Mouse (Mus musculus) right cerebral cortex, postnatal 14 days (tissue): Measurements from ENCODE around the gene Mrpl2.

Experiments
- DNase-seq: peaks from one replicate; pipeline ENCODE4 v3.0.0; 2022

Gene Mrpl2

GRCm38 (mm10) chr17:46673850-46674529 lies 28.0 kb downstream of the Mrpl2 start, which contains the start of gene Rrp36:
Rrp36 (minus strand) TSS chr17:46674352.
- peak; percentile 88 for DNase-seq

- DNase-seq: no peak
Observed at GRCm38 (mm10) chr17:46674530-46675283, 28.7 kb downstream of the Mrpl2 start.

- DNase-seq: no peak
Observed at GRCm38 (mm10) chr17:46678416-46678815, 32.4 kb downstream of the Mrpl2 start, which contains the start of gene Mea1. Mea1 (plus strand) TSS chr17:46678793.

GRCm38 (mm10) chr17:46678911-46679310 lies 32.9 kb downstream of the Mrpl2 start:
- DNase-seq: no peak

GRCm38 (mm10) chr17:46679843-46680759 lies 34.1 kb downstream of the Mrpl2 start:
- DNase-seq: peak; percentile 69

- peak; percentile 99 for DNase-seq
Observed at GRCm38 (mm10) chr17:46680760-46681373, 34.8 kb downstream of the Mrpl2 start, which contains the start of gene Klhdc3. Klhdc3 (minus strand) TSS chr17:46680914.

- DNase-seq: no peak
Observed at GRCm38 (mm10) chr17:46681466-46682118, 35.6 kb downstream of the Mrpl2 start.

- DNase-seq: no peak
Observed at GRCm38 (mm10) chr17:46682654-46683389, 36.8 kb downstream of the Mrpl2 start.

GRCm38 (mm10) chr17:46685913-46686312 lies 39.9 kb downstream of the Mrpl2 start:
- DNase-seq: no peak

- DNase-seq: no peak
Observed at GRCm38 (mm10) chr17:46690665-46691064, 44.6 kb downstream of the Mrpl2 start.

GRCm38 (mm10) chr17:46691390-46691789 lies 45.4 kb downstream of the Mrpl2 start:
- DNase-seq: no peak

GRCm38 (mm10) chr17:46694517-46695063 lies 48.6 kb downstream of the Mrpl2 start:
- no peak for DNase-seq

- DNase-seq: no peak
Observed at GRCm38 (mm10) chr17:46698515-46698914, 52.5 kb downstream of the Mrpl2 start.

GRCm38 (mm10) chr17:46699245-46699644 lies 53.2 kb downstream of the Mrpl2 start:
- DNase-seq: no peak
